Mouse (Mus musculus): ENCODE measurements around the gene Dhrs13.
A peak's percentile ranks its signal among the peaks of the same experiment; 100 is the strongest.

The Dhrs13 gene

DNA sequence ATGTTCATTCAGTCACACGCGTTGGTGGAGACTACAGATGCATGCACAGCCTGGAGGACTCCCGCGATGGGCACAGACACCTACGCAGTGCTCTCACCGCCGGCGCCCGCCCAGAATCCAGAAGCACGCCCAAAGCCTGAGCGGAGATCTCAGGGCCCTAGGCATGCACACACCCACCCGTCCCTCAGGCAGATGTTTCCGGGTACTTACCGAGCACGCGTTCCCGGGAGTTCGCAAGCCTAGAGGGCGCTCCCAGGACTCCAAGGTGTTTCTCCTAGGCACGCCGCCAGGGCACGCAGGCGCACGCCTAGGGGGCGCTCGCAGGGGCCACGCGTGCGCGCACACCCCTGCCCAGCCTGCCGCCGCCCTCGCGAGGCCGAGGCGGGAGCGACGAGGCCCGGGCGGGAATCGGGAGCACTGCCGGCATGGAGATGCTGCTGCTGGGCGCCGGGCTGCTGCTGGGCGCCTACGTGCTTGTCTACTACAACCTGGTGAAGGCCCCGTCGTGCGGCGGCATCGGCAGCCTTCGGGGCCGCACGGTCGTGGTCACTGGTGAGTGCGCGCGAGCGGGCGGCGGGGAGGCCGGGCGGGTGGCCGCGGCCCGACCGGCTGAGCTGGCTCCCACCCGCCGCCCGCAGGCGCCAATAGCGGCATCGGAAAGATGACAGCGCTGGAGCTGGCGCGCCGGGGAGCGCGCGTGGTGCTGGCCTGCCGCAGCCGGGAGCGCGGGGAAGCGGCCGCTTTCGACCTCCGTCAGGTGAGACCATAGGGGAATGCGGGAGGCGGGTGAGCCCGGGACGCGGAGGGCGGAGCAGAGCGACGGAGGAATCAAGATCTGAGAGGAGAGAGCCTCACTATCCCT is at the start of gene Dhrs13:
Dhrs13 (plus strand) TSS at position 334 of the 862 bp plus-strand sequence.
- DNase-seq (ENCODE audit: low spot score in 2 of 2): peak; percentile 86 to 92

DNA sequence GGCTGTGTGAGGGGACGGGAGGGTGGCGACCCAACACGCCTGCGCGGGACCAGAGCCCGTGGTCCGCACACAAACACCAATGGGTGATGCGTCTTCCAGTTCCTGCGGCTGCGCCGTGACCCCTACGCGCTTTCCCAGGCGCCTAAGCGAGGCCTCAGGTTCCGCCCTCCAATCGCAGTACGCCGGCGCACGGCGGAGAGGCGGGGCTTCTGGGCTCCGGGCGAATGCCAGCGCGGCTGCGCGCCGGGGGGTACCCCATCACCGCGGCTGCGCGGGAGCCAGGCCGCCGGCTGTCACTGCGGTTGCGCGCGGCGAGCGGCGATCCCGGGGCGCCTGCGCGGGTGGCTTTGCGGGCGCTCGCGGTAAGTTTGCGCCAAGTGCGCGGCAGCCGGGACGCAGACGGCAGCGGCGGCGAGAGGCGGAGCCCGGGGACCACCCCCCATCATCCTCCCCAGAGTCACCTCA is 49.6 kb upstream of the Dhrs13 start, which contains the start of gene Phf12:
Phf12 (plus strand) TSS at position 314 of the 465 bp plus-strand sequence.
- peak; percentile 99 to 100 for DNase-seq (ENCODE audit: low spot score in 2 of 2)

DNA sequence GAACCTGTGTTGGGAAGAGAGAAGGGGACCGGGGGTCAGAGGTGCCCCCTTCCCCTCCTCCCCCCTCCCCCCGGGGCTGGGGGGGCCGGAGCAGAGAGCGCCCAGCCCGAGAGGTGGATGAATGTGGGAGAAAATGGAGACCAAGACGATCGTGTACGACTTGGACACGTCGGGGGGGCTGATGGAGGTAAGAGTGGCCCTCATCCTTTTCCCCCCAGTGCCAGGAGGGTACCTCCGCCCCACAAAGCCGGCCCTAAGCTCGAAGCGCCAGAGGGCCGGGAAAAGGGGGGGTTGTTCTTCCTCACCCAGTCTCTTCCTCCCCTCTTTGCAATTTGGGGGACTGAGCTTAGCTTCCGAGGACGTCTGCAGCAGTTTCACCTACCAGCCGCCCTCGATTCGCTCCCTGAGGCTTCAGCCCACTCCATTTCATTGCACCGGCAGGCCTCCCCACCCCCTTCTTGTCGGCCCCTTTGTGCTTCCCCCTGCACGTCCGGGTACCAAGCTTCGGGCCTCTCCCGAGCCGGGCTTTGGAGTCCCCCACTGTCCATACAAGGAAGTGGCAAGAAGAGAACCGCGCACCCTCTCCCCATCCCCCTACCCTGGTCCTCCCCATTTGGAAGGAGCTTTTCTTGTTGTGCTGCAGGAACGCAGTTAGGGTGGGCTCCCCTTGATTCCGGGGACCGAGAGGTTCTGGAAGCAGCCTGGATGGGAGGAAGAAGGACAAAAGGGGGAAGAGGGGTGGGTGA is 48.7 kb upstream of the Dhrs13 start:
- DNase-seq (ENCODE audit: low spot score in 2 of 2): peak; percentile 63 to 69

DNA sequence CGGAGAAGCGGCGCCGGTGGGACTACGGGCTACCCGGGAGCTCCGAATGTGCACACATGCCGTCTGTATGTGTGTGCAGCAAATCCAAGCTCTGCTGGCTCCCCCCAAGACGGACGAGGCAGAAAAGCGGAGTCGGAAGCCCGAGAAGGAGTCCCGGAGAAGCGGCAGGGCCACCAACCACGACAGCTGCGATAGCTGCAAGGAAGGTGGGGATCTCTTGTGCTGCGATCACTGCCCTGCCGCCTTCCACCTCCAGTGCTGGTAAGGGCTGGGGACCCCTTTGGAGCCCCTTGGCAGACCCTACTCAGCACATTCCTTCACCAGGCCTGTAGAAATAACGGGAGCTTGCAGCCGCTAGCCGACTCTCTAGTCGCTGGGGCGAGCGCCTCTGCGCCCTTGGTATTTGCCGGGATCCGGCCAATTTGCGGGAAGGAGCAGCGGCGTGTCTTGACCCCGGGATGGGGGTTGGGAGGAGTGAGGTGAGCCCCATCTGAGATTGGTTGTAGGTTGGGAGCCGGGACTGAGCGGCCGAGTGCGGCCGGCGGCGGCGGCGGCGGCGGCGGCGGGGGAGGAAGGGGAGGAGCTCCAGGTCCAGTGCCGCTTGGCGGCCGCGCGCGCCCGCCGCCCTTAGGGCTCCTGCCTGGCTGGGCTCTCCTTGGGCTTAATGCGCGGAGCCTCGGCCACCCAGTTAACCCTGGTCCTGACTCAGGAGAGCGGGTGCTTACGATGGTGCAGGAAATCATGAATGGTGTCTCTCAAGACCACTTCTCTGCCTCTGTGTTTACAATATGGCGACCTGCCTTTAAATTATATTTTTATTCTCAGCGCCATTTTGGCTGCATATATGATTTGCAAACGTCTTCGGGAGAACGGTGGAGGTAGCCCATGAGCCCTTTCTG is 47.9 kb upstream of the Dhrs13 start:
- peak; percentile 55 to 57 for DNase-seq (ENCODE audit: low spot score in 2 of 2)

DNA sequence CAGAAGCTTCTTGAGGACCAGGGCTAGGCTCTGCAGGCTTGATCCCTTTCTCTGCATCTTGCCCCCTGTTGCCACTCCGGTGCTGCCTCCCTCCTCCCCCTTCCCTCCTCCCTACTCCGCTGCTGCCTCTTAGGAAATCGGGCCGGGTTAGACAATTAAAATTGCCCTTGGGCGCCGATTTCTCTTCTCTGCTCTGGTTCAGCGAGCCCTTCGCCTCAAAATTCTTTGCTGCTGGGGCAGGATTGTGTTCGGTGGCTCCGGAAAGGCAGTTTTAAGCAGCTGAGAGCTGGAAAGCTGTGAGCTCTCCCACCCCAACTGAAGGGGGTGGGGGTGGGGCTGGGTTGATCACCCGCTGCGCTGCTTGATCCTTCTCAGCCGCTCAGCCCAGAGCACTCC is 47.2 kb upstream of the Dhrs13 start:
- DNase-seq (ENCODE audit: low spot score in 2 of 2): peak; percentile 22 to 42

DNA sequence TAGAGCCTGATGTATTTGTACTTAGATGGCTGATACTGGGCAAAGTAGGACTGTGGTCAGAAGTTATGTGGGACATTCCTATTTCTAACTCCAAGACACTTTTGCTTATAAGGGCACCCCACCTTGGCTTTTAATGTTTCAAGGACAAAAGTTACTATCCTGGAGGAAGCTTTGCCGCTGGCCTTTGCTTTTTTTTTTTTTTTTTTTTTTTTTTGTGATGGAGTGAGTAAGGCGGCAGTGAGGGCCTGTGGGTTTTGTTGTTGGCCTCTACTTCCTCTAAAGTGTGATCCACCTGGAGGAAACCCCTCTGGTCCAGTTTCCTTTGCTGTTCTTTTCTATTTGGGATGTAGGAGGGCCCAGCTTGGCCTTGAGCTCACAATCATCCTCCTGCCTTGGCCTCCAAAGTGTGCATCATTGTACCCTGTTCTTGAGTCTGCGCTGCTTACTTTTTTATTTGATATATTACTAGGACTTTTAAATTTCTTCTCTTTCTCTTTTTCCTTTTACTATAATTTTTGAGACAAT is 46.5 kb upstream of the Dhrs13 start:
- no peak for DNase-seq (ENCODE audit: low spot score in 2 of 2)

DNA sequence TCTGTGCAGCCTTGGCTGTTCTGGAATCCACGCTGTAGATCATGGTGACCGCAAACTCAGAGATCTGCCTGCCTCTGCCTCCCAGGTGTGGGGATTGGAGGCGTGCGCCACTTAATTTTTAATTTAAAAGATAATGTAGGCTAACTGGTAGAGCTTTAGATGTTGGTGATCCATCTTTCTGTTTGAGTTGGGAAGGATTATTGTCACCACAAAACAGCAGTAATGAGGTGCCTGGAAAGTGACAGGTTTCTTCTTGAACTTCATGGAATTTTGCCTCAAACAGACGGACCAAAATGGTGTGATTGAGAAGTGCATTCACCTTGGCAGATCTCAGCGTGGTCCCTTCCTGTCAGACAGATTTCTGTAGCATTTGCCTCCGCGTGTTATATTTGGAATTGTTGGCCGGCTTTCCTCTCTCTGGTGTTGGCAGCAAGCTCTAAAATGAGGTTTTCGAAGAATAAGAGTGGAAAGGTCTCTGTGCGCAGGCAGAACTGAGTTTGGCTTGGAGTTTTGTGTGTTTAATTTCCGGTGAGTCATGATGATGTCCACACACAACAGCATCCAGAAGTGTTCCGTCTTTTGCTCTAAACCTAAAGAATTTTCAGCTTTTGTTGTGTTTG is 42.9 kb upstream of the Dhrs13 start:
- DNase-seq (ENCODE audit: low spot score in 2 of 2): no peak

DNA sequence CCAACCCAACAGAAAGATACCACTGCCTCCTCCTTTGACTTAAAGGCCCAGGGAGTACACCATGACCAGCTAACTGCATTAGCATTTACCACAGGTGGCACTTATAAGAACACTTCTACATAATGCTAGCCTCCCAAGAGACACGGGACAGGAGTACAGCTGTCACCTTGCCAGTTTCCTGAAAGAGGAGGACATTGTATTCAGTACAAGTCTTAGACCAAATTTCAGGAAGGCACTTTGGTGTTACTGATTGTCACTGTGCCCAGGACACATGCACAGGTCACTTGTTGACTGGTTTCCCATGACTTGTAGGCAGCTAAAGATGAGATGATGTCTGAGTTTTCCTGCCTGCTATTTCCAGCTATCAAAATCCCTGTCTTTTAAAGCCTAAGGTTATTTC is 36.5 kb upstream of the Dhrs13 start:
- DNase-seq (ENCODE audit: low spot score in 2 of 2): no peak

DNA sequence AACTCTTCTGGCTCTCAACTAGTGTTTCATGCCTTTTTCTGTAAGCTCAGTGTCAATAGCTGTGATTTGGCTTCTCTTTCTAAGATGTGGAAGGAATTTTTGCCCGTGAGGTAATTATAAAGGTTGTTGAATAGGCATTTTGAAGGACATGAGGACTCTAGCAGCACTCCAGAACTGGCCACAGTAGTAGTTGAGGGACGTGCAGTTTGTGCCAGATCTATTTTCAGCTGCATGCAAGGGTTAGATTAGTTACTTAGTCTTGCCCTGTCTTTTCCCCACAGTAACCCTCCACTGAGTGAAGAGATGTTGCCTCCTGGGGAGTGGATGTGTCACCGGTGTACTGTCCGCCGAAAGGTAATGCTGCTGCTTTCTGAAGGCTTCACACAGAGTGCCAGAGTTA is 25.6 kb upstream of the Dhrs13 start:
- no peak for DNase-seq (ENCODE audit: low spot score in 2 of 2)

DNA sequence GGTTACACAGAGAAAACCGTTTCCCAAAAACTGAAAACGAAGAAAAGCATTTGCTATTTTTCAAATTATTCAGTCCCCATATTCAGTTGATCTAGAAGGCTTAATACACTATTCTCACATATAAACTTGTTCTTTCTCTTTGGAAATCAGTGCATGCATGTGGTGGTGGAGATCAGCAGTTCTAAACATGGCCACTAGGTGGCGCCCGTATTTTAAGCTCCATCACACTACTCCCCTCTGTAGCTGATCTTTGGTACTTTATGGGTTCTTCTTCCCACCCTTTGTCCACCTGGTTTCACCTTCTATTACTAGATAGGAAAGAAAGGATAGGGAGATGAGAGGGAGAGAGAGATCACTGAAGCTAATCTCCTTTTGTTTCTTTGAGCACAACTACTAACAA is 12.4 kb upstream of the Dhrs13 start:
- peak; percentile 40 to 68 for DNase-seq (ENCODE audit: low spot score in 2 of 2)

DNA sequence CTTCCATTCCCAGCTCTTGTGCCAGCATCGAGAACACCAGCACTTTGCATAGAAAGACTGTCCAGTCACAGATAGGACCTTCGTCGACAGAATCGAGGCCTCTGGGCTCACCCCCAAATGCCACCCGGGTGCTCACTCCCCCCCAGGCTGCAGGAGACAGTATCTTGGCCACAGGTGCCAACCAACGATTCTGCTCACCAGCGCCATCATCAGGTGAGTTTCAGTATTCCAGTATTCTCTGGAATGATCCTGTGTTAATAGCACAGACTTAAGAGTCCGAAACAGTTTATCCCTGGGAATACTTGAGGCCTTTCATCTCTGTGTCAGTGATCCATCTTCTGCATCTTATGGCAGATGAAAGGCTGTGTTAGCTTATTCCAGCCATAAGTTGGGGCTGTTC is 8.5 kb upstream of the Dhrs13 start:
- DNase-seq (ENCODE audit: low spot score in 2 of 2): peak in 1 of 2 experiments; percentile 30

DNA sequence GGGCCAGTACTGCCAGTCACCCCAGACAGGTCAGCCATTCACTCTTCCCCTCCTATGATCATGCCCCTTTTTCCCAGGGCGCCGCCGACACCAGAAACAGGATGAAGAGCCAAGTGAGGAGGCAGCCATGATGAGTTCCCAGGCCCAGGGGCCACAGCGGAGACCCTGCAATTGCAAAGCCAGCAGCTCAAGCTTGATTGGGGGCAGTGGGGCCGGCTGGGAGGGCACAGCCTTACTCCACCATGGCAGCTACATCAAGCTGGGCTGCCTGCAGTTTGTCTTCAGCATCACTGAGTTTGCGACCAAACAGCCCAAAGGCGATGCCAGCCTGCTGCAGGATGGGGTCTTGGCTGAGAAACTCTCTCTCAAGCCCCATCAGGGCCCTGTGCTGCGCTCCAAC is 2.8 kb upstream of the Dhrs13 start:
- no peak for DNase-seq (ENCODE audit: low spot score in 2 of 2)

DNA sequence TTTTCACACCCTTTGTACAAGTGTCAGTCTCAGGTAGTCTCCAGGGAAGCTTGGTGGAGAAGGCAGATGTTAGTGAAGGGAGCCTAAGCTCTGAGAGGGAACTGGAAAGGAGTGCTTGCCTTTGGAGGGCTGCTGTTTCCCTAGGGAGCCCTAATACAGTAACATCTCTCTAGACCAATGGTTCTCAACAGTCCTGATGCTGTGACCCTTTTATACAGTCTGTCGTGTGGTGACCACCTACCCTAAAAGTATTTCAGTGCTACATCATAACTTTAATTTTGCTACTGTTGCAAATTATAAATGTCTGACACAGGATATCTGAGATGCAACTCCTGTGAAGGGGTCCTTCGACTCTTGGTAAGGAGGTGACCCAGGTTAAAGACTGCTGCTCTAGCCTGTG is 1.5 kb upstream of the Dhrs13 start:
- no peak for DNase-seq (ENCODE audit: low spot score in 2 of 2)

DNA sequence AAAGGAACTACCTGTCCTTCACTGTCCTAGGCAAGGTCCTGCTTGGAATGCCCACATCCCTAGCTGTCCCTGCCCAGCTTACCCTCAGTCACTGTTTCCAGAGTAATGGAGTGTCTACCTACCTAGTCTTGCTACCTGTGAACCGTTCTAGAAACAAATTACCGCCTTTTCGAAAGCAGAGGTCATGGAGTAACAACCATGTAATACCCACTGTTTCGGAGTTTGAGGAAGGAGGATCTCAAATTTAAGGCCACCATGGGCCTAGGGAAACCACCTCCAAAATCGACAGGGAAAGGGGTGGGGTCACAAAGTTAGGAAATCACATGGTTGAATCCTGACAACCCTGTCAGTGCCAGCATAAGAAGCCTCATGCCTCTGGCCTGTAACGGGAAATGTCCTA is 691 bp upstream of the Dhrs13 start:
- no peak for DNase-seq (ENCODE audit: low spot score in 2 of 2)

DNA sequence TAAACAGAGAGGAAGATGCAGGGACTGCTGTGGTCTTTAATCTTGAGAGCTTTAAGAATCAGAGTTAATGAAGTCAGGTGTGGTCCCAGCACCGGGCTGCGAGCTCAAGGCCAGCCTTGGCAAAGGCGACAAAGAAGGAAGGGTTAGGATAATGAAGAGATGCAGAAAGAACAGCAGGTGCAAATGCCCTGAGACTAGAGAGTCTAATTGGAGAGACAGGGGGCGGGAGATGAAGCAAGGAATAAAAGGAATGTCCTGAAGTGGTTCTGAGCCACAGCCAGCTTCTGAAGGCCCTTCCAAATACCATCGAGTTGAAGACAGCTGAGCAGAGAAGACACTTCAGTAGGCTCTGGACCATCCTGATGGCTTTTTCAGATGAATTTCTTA is 722 bp downstream of the Dhrs13 start:
- no peak for DNase-seq (ENCODE audit: low spot score in 2 of 2)

DNA sequence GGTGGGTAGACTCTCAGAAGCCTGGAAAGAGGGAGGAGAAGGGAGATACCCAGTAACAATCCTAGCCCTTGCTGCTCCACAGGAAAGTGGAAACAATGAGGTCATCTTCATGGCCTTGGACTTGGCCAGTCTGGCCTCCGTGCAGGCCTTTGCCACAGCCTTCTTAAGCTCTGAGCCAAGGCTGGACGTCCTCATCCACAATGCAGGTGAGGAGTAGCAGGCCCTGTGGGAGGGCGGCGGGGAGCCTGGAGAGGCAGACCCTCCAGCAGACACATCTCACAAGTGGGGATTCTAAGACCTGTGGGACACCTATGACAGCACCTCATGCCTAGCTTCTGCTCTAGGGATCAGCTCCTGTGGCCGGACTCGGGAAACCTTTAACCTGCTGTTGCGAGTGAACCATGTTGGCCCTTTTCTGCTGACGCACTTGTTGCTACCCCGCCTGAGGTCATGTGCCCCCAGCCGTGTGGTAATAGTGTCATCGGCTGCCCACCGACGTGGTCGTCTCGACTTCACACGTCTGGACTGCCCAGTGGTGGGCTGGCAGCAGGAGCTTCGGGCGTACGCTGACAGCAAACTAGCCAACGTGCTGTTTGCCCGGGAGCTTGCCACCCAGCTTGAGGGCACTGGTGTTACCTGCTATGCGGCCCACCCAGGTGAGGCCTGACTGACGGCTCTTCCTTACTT is 2.0 kb downstream of the Dhrs13 start:
- DNase-seq (ENCODE audit: low spot score in 2 of 2): no peak

DNA sequence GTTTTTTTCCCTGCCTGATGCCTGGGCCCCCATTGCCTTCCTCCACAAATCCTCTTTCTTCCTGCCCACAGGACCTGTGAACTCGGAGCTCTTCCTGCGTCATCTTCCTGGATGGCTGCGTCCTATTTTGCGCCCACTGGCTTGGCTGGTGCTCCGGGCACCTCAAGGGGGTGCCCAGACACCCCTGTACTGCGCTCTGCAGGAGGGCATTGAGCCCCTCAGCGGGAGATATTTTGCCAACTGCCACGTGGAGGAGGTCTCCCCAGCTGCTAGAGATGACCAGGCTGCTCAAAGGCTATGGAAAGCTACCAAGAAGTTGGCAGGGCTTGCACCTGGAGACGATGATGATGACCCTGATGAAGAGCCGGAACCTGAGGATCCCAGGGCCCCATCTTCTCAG is 4.7 kb downstream of the Dhrs13 start:
- no peak for DNase-seq (ENCODE audit: low spot score in 2 of 2)

DNA sequence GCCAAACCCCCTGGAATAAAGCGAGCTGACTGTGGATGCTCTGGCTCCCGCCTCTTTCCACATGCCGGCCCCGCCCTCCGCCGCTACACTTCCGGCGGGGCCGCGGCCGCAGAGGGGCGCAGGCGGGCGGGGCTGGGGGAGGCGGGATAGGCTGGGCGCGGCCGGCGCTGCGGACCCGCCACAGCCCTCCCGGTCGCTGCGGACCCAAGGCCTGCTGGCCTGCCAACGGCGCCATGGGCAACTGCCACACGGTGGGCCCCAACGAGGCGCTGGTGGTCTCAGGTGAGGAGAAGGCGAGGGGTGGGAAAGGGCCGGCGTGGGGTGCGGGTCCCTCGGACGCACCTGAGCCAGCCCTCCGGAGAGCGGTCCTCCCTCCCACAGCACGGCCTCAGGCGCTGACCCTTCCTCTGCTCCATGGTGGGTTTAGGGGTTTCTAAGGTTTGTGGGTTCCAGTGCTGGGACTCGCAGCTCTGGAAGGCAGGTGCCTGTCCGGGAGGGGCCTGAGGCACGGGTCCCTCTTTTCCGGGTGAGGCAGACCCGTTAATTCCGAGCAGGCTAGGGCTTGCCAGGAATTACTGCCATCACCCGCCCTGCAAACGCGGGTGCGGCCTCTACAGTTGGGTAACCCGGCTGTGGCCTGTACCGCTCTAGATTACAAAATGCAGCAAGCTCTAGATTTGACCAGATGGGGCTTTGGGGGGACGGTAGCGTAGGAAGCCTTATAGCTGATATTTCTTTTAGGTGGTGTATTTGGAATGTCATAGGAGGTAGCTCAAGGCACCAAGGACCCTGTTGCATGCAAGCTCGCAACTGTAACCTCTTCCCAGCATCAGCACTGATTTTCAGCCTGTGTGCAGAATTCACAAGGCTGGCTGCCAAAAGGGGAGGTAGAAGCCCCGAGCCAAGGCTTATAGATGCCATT is 6.0 kb downstream of the Dhrs13 start, which contains the start of gene Flot2:
Flot2 (plus strand) TSS at position 101 of the 922 bp plus-strand sequence.
- DNase-seq (ENCODE audit: low spot score in 2 of 2): peak; percentile 36 to 72

DNA sequence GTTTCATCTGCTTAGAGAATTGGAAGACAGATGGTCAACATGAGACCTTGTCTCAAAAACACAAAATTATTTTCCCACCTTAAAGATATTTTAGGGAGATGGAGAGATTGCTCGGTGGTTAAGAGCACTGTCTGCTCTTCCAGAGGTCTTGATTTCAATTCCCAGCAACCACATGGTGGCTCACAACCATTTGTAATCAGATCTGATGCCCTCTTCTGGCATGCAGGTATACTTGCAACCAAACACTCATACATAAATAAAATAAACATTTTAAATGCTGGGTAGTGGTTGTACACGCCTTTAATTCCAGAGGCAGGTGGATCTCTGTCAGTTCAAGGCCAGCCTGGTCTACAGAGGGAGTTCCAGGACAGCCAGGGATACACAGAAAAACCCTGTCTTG is 8.8 kb downstream of the Dhrs13 start:
- no peak for DNase-seq (ENCODE audit: low spot score in 2 of 2)
